Mouse (Mus musculus) stomach, postnatal 0 days (tissue): ENCODE data around the gene R3hdm4.

Experiments used
- CTCF ChIP-seq: IDR thresholded peaks from 2 replicates; pipeline ENCODE4 v1.5.1; 2016; ENCODE audit warnings: antibody characterized with exemption, low read depth, mild to moderate bottlenecking, moderate library complexity
- EP300 ChIP-seq: optimal IDR thresholded peaks from 2 replicates; pipeline ENCODE3; 2016; ENCODE audit warnings: antibody characterized with exemption

DNA sequence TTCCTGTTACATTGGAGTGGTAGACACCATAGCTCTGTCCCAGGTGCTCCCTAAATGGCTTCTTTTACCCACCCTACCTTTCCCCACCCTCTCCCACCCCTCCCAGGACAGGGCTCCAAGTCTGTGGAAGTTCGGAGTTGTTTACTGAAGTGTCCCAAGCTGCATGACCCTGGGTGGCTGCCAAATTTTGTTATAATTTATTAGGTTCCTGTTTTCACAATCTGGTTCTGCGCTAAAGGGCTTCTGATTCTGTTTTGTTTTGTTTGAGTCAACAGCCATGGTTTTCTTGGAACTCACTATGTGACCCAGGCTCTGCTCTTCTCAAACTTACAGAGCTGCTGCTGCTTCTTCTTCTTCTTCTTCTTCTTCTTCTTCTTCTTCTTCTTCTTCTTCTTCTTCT is 31.6 kb downstream of the R3hdm4 start:
- TF ChIP-seq CTCF (no peak), EP300 (no peak)
